Mouse (Mus musculus): ENCODE data around the gene Epha3.

The Epha3 gene

DNA sequence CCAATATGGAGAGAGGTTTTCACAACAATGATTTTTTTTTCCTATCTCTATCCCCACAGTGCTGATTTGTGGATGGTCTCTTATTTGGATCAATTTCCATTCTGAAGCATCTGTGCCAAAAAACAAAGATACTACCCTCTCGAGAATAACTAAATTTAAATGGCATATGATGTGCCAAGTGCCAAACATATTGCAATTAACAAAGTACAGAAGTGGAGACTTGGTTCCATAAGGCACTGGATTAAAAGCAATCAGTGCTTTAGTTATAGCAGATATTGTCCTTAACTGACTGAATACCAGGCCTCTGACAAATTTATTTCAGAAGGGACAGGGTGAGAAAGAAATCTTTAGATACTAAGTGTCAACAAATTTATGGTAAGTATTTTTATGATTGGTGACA is 81.9 kb downstream of the Epha3 start:
- DNase-seq, result no peak

DNA sequence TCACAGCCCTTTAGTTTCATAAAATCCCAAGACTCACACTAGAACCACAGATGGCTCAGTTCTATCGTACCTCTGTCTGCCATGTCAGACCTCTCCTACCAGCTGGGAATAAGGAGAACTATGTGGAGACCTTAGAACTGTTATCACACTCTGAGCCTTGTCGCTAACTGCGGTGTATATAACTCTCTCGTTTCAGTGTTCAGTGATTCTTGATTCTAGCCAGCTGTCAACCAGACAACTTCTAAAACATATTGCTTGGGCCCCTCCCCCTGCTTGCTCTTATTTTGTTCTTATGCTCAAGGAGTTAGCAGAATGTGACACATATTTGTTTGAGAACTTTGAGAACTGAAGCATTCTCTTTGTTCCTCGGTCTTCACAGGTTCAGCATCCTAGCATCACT is 83.8 kb downstream of the Epha3 start:
- no peak for DNase-seq

DNA sequence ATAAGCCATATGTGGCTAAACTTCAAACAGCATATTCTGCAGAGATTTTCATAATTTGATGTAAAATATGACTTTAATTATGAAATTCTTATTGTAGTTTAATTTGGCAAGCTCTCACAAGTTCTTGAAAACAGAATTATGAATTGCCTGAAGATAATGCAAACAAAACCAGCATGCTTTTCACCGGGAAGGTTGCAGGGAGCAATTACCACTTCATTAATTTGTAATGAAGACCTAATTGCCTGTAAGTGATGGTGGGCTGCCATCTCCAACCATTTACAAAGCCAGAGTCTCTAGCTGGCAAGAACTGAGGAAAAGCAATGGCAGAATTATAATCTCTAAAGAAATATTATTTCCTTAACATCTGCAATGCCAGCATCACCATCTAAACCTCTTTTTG is 86.2 kb downstream of the Epha3 start:
- no peak for DNase-seq

DNA sequence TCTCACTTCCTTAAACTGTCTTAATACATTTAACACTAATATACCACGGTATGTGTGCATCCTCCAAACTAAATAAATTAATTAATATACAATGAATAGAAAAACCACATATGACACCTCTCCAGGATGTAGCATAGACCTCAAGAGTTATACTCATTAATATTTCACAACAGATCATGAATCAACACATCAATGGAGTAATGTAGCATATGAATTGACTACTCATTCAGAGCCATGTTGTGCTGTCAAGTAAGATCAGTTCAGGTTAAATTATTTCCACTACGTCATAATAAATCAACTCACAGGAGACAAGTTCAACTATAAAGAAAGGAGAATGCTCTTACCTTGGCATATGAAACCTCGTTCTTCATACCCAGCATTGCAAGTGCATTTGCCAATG is 91.4 kb downstream of the Epha3 start:
- no peak for DNase-seq

DNA sequence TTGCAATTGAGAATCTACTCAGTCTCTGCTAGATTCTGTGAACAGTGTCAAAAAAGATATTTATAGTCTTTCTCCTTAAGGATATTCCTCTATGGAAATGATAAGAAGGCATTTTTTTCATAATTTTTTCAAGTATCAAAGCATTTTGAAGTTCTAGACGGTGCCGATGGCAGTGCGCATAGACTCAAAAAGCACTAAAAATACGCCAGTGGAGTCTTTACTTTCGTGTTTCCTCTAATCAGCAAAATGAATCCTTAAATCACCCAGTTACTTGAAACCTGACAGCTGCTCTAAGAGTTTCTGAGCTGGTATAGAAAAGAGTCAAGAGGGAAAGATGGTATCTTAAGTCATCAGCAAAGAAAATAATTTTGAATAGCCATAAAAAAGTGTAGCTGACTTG is 96.4 kb downstream of the Epha3 start:
- DNase-seq, result no peak

DNA sequence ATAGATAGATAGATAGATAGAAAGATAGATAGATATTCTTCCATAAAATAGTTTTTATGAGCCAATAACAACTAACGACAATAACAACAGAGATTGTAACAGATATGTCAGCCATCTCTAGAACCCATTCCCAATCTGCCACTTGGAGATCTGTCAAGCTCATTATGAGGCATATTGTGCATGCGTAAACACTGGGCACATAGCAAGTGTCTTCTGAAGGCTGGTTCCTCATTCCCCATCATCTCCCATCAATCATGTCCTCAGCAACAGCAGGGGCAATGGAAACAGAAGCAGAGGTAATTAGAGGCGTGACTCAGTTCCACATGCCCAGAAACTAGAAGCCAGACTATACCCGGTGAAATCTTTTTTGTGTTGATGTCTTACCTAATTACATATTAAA is 102.8 kb downstream of the Epha3 start:
- DNase-seq, result no peak

DNA sequence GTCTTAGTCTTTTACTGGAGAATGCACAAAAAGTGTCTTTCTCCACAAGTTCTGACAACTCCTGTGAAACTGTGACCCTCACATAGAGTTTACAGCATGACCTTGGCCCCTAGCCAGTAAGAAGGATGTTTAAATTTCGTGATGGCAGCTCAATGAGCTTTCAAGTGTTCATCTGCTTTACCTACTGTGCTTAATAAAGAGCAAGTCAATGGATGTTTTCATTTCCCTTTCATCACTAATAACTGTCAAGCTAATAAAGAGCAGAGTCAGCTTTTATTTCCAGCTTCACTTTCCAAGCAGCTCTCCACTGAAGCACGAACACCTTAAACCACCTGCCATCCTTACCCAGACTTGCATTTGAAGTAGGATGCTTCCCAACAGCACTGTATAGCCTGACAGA is 103.9 kb downstream of the Epha3 start:
- no peak for DNase-seq

DNA sequence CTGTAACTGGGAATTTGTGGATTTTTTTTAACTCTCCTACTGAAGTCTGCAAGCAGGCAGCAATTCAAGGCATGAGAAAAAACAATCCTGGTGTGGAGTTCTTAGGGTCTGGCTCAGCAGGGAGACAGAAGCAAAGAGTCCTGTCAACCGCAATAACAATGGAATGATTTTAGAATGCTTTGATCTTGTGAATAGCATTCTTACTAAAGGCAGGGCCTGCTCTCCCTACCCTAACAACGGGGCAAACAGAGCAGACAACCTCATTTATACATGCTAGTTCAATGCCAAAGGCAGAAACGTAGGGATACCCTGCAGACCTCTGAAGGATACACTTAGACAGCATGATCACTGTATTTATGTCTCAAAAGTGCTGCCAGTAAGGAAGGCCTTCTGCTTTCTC is 110.9 kb downstream of the Epha3 start:
- no peak for DNase-seq

DNA sequence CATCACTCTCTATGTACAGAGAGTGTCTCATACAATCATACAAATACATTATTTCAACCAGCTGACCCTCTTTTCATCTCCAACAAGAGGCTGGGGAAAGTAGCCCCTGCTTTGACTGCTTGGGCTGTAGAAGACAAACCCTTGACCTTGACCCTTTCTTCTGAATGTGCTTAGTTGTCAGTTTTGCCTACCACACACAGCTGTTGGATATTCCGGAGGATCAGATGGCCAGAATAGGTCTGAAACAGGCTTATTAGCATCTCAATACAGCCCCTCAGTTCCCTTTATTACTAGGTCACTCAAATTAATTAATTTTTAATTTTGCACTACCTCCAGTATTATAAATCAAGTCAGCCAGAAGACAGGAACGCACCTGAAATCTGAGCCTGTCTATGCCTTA is 116.2 kb downstream of the Epha3 start:
- no peak for DNase-seq

DNA sequence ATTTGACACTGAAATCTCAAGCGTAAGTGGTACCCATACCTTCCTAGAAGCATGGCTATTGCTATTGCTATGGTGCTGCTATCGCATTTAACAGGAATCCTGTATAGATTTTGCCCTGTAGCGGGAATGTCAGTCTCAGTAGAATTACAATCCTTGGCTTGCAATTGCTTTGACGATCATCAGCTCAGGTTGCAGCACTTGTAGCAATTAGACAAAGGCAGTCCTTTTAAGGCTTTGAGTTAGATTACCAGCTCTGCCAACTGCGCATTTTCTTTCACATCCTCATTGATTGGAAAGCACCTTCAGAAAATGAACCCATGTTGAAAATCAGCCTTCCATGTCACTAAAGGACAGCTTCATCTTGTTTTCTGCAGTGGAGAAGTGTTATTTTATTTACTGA is 118.5 kb downstream of the Epha3 start:
- DNase-seq, result no peak

DNA sequence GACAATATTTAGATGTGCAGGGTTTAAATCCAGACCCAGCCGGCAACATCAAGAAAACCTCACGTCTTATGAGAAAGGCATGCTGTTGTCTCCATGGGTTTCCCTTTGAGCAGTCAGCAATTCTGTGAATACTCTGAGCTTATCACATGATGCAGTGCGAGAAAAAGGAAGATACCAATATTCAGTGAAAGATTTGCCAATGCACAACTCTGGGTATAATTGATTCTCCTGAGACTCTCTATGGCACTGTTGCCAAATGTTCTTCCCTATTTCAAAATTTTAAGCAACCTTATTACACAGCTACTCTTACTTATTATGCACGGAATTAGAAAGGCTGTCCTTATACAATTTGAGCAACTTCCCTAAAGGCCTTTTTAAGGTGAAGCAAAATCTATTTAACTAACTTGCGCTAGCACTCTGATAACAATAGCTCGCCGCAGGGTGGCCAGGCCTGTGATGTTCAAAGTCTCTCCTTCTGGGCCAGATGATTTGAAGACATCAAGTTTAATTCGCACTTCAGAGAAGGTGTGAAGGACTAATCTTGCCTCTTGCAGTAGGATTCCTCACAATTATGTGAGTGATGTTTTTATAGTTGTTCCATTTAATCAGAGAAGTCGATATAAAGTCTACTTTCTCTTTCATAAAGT is 120.6 kb downstream of the Epha3 start:
- no peak for DNase-seq

DNA sequence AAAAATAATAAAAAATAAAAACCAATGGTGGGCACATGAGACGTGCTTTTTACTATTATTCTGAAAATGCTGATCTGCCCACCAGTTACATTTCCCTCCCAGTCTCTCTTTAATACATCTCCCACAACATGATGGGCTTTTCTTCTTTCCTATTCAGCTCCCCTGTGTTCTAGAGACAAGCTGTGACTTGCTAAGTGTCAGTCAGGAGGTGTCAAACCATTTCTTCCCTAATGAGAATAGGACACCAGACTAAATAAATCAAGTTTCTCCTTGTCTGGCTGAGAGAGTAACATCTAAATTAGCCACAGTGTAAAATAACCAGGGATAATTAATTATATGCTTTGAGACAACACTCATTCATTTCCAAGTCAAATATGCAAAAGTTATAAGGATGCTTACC is 144.7 kb downstream of the Epha3 start:
- no peak for DNase-seq

DNA sequence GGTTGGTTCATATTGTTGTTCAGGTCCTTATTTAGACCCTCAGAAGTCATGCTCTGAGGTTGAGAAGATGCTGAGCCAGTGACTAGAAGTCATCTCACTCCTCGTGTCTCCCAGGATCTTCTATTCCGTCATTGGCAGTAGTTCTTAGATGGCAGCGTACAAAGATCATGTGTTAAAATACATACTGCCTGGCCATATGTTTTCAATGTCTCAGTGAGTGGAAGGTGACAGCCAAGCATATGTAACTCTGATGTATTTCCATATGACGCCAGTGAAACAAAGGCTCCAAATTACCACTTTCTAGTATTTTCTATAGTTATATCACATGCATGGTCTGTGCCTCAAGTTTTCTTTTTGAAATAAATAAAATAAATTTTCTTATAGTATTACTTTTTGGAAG is 146.7 kb downstream of the Epha3 start:
- DNase-seq, result no peak

DNA sequence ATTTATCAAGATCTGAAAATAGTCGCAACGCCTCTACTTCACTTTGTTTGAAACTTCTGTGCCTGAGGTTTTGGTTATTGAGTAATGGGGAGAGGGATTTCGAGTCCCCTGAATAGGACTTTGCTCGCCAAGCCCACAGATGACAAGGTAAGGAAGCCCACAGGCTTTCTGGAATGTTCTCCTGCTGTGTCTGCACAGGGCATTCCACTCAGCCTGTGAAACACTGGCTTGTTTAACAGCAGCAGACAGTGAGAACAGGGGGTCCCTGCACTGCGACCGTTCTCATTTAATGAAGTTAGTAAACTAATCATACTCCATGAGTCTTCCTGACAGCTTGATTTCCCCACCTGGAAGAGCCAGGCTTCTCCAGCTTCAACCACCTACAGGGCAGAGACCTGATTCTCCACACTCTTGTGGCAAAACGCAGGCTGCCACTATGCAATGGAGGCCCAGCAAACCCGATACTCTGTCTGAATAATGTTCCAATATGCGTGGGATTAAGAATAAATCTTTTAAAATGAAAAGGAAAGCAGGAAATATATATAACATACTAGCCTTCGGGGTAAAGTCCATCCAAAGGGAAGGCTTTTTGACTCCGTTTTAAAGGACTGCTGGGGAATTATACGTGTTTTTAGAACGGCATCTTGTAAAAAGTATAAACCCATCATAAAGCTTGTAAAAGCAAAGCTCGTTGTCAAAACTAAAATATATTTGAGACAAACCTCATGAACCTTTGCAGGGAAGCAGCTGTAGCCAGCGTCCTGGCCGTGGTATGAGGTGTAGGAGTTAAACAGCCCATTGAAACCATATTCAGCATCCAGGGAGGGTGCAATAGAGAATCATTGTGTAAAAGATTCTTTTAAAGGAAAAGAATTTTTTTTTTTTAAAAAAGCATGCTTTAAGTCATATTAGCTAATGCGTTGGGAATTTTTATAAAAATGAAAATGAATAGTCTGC is 156.8 kb downstream of the Epha3 start:
- no peak for DNase-seq

DNA sequence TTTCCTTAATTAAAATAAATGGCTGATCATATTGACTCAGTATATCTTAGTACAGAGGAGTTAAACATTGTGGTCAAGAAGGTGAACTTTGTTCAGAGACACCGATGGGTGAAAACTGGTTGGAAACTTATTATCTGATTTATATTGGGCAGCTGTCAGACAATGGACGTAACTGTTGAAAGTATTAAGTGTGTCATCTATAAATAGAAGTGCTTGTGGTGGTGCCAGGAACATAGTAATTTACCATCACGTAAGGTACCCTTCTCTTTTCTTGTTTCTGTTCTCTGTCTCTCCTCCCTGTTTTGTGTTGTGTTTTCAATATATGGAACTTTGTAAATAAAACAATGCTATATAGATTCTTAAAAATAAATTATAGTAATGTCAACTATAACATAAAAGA is 174.6 kb downstream of the Epha3 start:
- DNase-seq, result no peak

DNA sequence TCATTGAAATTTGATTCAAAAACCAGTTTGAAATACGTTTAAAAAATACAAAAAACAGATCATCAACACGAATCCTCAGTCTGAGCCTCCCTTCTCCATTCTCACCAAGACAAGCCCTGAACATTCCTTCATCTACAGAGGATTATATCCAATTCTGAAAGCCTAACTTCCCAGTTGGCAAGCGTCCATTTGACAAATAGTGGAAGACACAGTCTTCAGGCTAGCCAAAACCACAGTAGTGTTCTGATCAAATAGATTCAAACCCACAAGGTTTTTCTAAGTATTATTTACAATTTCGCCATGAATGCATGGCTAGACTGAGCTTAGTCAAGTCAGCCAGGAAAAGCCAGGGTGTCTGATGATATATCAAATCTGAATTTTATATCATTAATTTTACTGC is 179.8 kb downstream of the Epha3 start:
- no peak for DNase-seq

DNA sequence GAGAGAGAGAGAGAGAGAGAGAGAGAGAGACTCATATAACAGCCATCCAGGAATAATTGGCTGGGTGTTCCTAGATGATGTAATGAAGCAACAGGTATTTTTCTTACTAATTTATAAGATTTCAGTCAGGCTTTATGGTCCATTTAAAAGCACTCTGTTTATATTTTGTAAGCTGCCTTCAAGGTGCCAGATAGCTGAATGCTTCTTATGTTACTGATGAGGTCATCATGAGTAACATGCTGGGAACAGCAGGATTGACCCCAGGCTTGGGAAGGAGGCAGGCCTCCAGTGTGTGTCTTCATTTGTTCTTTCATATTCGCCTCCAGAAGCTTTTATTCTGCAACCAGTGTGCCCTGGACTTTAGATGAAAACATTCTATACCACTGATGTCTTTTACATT is 189.5 kb downstream of the Epha3 start:
- no peak for DNase-seq

DNA sequence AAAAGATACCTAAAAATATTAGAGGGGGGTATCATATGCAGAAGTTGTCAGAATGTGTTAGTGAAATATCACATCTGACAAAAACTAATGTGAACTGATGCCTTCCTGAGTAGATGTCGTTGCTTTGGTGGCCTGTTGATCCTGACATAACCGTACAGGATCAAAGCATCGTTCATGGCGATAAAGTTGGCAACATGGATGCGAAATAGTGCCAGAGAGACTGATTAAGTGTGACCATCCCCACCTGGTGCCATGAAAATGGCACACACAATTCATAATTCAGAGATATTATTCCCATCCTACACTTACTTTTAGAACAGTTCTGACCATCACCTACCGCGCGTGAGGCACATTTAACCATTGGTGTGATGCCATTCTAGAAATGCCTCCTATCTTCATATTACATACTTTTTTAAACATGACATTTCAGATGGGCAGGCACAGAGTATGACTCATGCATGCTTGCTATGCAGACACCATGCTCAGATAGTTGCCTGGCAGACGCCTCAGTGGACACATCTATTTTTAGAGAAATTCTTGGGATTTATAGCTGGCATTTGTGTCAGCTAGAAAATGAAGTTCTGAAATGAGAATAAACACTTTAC is 190.6 kb downstream of the Epha3 start:
- DNase-seq, result no peak

DNA sequence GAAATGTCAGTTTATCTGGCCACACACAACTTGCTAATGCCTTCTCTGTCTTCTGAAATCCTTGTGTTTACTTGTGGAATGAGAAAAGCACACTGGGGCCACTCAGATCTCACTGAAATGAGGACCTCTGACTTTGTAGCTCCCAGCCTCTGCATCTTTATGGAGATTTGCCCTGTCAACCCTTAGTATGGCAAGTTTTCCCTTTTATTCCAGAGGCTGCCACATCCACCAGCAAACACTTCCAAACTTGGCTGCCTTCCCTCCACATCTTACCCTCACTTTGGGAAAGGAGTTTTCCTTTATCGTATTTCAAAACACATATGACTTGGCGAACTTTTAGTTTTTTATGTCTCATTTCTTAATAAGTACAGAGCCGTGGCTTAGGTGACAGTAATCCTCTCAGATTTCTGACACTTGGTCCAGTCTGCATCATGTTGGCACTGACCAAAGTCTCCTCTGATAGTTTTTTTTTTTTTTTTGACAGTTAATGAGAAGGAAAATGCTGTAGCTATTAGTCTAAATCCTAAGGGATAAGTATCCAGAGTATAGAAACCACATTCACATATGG is 198.0 kb downstream of the Epha3 start:
- DNase-seq, result no peak

DNA sequence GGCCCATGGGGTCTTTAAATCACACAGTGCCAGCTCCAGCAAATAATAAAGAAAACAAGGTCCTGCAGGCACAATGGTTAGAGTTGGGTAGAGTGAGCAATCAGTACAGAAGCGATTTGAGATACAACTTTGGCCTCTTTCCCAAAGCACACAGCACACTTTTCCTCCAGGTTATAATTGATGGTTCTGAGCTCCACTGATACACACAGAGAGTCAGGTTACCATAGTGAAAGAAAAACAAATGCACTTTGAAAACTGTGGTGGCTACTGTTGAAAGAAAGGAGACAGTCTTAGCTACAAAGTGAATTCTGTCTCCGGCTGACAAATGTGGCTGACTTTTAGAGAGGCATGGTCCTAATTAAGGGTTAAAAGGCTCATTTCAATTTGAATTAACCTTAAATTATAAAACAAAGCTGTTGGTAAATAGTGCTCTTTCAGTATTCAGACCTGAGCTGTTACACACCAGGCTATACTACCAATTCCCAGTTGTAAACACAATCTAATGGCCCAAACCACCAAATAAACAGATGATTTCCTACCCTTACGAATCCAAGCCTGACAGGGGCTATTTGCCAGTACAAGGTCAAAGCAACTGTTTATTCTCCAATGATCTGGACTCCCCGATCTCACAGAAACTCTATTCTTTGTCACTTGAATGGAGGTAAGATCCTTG is 205.5 kb downstream of the Epha3 start:
- DNase-seq, result no peak

DNA sequence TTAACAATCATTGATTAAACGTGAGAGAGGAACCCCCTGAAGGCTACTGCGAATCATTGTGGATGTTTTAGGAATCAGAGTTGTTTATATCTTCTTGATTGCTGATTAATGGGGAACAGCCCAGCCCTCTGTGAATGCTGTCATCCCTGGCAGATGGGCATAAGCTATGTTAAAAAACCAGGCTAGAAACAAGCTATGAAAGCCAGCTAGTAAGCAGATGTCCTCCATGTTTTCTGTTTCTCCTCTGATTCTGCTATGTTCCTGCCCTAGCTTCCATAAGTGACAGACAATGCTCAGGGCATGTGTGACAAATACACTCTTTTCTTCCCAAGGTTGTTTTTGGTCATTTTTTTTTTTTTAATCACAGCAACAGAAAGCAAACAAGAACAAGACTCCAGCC is 206.2 kb downstream of the Epha3 start:
- DNase-seq, result no peak

DNA sequence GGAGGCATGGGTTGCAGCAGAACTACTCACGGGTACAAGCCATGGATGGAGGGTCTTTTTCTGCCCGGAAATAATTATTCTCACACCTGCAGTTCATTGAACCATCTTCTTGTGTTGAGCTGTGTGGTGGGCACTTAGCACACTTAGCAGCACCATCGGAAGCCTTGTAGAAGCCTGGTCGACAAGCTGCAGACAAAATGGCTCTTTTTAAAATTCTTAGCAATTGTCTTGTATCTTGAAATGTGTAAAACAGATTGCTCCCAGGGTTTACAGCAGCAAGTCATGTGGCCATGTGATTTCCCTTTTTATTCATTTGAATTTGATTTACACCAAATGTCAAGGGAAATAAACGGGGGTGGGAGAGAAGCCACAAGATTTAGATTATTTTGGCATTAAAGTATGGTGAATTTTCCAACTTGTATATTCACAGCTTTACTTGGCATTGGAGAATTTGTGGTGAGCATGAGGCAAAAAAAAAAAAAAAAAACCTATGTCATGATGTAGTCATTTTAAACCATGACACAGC is 210.5 kb downstream of the Epha3 start:
- no peak for DNase-seq

DNA sequence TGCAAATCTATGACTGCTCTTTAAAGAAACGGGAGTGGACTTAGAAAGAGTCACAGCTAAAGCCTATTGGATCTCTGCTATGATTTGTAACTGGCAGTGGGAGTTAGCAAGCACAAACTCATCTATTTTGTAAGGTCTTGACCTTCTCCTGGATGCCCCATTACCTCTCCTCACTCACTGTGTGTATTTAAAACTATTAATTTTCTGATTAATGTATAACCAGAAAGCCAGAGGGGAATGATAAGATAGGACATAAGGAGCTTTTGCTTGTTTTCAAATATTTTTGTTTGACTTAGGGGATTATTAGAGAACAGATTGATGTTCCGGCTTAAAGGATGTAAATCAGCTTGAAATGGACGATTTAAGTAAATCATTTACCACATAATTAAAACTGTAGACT is 213.2 kb downstream of the Epha3 start:
- DNase-seq, result no peak

All from right cerebral cortex, postnatal 14 days (tissue).